Mouse (Mus musculus) B cell, adult (primary cell): ENCODE results near the gene Hspa1b. TPM values are rescaled to one million over a fixed set of nuclear protein-coding genes. Genes with fewer than 3 reads are reported as not detected.

Experiments
- total RNA-seq: library from RNA; stranded (reverse); gene quantifications from 4 replicates; pipeline ENCODE4 v1.2.4, GENCODE M21; 2023; ENCODE audit not compliant: inconsistent age

Hspa1b gene
- total RNA-seq, result 17.8 to 62.2 TPM (median 28.7 TPM) in 4 replicates

GRCm38 (mm10) chr17:34959130-34959778, at the start of gene Hspa1b:
Gene Hspa1b, minus strand, starts transcription at chr17:34959238.

GRCm38 (mm10) chr17:35000717-35001451, 41.8 kb upstream of the Hspa1b start, which contains the start of gene Vars:
Gene Vars, plus strand, starts transcription at chr17:35000987.

GRCm38 (mm10) chr17:34981690-34982180, 22.7 kb upstream of the Hspa1b start, which contains the start of gene Lsm2:
Gene Lsm2, plus strand, starts transcription at chr17:34981862.

GRCm38 (mm10) chr17:34972069-34972749, 13.2 kb upstream of the Hspa1b start, which contains the start of the genes Hspa1a and Hspa1l:
Gene Hspa1a, minus strand, starts transcription at chr17:34972156.
Gene Hspa1l, plus strand, starts transcription at chr17:34972703.

GRCm38 (mm10) chr17:34969822-34970221, 10.8 kb upstream of the Hspa1b start, which contains the start of gene Gm20481:
Gene Gm20481, plus strand, starts transcription at chr17:34969912.

GRCm38 (mm10) chr17:34931061-34931734, 27.8 kb downstream of the Hspa1b start, which contains the start of gene Neu1:
Gene Neu1, plus strand, starts transcription at chr17:34931253.

GRCm38 (mm10) chr17:34913930-34914665, 44.9 kb downstream of the Hspa1b start, which contains the start of gene Slc44a4:
Gene Slc44a4, plus strand, starts transcription at chr17:34914466.

Other genes starting within 250 kb of the Hspa1b start
- 1.8 to 3.2 TPM (median 2.4 TPM) in 4 replicates for gene C4b, start 215.4 kb downstream of the Hspa1b start, total RNA-seq
- gene Cyp21a1, start 154.7 kb downstream of the Hspa1b start, total RNA-seq, result not detected in 4 replicates
- 60.8 to 71.7 TPM (median 69.2 TPM) in 4 replicates for gene Stk19, start 122.3 kb downstream of the Hspa1b start, total RNA-seq
- gene Dxo, start 122.2 kb downstream of the Hspa1b start, total RNA-seq, result 75.3 to 85.7 TPM (median 83.7 TPM) in 4 replicates
- 102 to 123 TPM (median 110 TPM) in 4 replicates for gene Skiv2l, start 109.0 kb downstream of the Hspa1b start, total RNA-seq
- 33.5 to 41.3 TPM (median 38.0 TPM) in 4 replicates for gene Nelfe, start 108.8 kb downstream of the Hspa1b start, total RNA-seq
- 0.54 TPM in 1 of 4 replicates, not detected in the others for gene Cfb, start 96.7 kb downstream of the Hspa1b start, total RNA-seq
- 11.1 to 11.4 TPM (median 11.2 TPM) in 4 replicates for gene Zbtb12, start 79.8 kb downstream of the Hspa1b start, total RNA-seq
- gene Gm20547, start 77.2 kb downstream of the Hspa1b start, total RNA-seq, result 0.27 TPM in 1 of 4 replicates, not detected in the others
- 1.8 to 3.4 TPM (median 2.8 TPM) in 4 replicates for gene C2, start 61.0 kb downstream of the Hspa1b start, total RNA-seq
- gene Ehmt2, start 60.8 kb downstream of the Hspa1b start, total RNA-seq, result 152 to 164 TPM (median 157 TPM) in 4 replicates
- not detected in 4 replicates for gene Slc44a4, start 44.8 kb downstream of the Hspa1b start, total RNA-seq
- 94.9 to 102 TPM (median 98.6 TPM) in 4 replicates for gene Neu1, start 28.0 kb downstream of the Hspa1b start, total RNA-seq
- not detected in 4 replicates for gene Gm20481, start 10.7 kb upstream of the Hspa1b start, total RNA-seq
- gene Hspa1a, start 12.9 kb upstream of the Hspa1b start, total RNA-seq, result 10.4 to 29.3 TPM (median 20.1 TPM) in 4 replicates
- 0.21 to 0.38 TPM in 2 of 4 replicates, not detected in the others for gene Hspa1l, start 13.5 kb upstream of the Hspa1b start, total RNA-seq
- gene Lsm2, start 22.6 kb upstream of the Hspa1b start, total RNA-seq, result 30.0 to 37.2 TPM (median 32.0 TPM) in 4 replicates
- 269 to 300 TPM (median 290 TPM) in 4 replicates for gene Vars, start 41.7 kb upstream of the Hspa1b start, total RNA-seq
- gene Vwa7, start 57.3 kb upstream of the Hspa1b start, total RNA-seq, result 0.16 to 0.54 TPM (median 0.25 TPM) in 4 replicates
- 3.4 to 6.4 TPM (median 4.6 TPM) in 4 replicates for gene Sapcd1, start 68.8 kb upstream of the Hspa1b start, total RNA-seq
- gene Msh5, start 87.5 kb upstream of the Hspa1b start, total RNA-seq, result 6.1 to 10.5 TPM (median 9.2 TPM) in 4 replicates
- 196 to 218 TPM (median 210 TPM) in 4 replicates for gene Clic1, start 90.7 kb upstream of the Hspa1b start, total RNA-seq
- 2.6 to 4.8 TPM (median 4.2 TPM) in 4 replicates for gene Ddah2, start 99.8 kb upstream of the Hspa1b start, total RNA-seq
- gene Ly6g6c, start 106.2 kb upstream of the Hspa1b start, total RNA-seq, result not detected in 4 replicates
- 0.45 TPM in 1 of 4 replicates, not detected in the others for gene Mpig6b, start 106.9 kb upstream of the Hspa1b start, total RNA-seq
- not detected in 4 replicates for gene Ly6g6e, start 117.7 kb upstream of the Hspa1b start, total RNA-seq
- gene Ly6g6d, start 118.8 kb upstream of the Hspa1b start, total RNA-seq, result not detected in 4 replicates
- not detected in 4 replicates for gene Ly6g6f, start 126.4 kb upstream of the Hspa1b start, total RNA-seq
- 76.3 to 80.8 TPM (median 77.2 TPM) in 4 replicates for gene Abhd16a, start 130.0 kb upstream of the Hspa1b start, total RNA-seq
- gene Ly6g5c, start 149.0 kb upstream of the Hspa1b start, total RNA-seq, result not detected in 4 replicates
- 0.93 to 1.6 TPM (median 1.2 TPM) in 4 replicates for gene Ly6g5b, start 156.2 kb upstream of the Hspa1b start, total RNA-seq
- 24.7 to 31.8 TPM (median 30.3 TPM) in 4 replicates for gene Gpank1, start 162.2 kb upstream of the Hspa1b start, total RNA-seq
- gene Csnk2b, start 162.8 kb upstream of the Hspa1b start, total RNA-seq, result 121 to 143 TPM (median 135 TPM) in 4 replicates
- gene D17H6S53E, start 167.1 kb upstream of the Hspa1b start, total RNA-seq, result 10.6 to 19.4 TPM (median 13.7 TPM) in 4 replicates
- gene Apom, start 172.8 kb upstream of the Hspa1b start, total RNA-seq, result 0.51 to 2.8 TPM (median 0.69 TPM) in 3 of 4 replicates, not detected in the other
- gene Bag6, start 175.9 kb upstream of the Hspa1b start, total RNA-seq, result 446 to 480 TPM (median 464 TPM) in 4 replicates
- gene Prrc2a, start 205.7 kb upstream of the Hspa1b start, total RNA-seq, result 328 to 347 TPM (median 341 TPM) in 4 replicates
- 4.4 to 9.9 TPM (median 8.0 TPM) in 4 replicates for gene Aif1, start 216.8 kb upstream of the Hspa1b start, total RNA-seq
- gene Lst1, start 229.2 kb upstream of the Hspa1b start, total RNA-seq, result 38.1 to 43.3 TPM (median 40.2 TPM) in 4 replicates
- 564 to 668 TPM (median 599 TPM) in 4 replicates for gene Ltb, start 235.2 kb upstream of the Hspa1b start, total RNA-seq
- 9.9 to 12.7 TPM (median 11.2 TPM) in 4 replicates for gene Tnf, start 242.8 kb upstream of the Hspa1b start, total RNA-seq
- gene Lta, start 246.1 kb upstream of the Hspa1b start, total RNA-seq, result 31.8 to 44.1 TPM (median 36.1 TPM) in 4 replicates